Mouse (Mus musculus) neural tube, embryonic 15.5 days (tissue): ENCODE measurements around the gene Lmod2. TPM values are rescaled to one million over a fixed set of nuclear protein-coding genes. Genes with fewer than 3 reads are reported as not detected.

Experiments used
- ATAC-seq: fragments of 200-750 bp; cut with Nextera tagmentation; 2 replicates; pipeline ENCODE4 v1.8.0; 2017; ENCODE audit warnings: mild to moderate bottlenecking, moderate TSS enrichment, moderate library complexity; ENCODE audit not compliant: low FRiP score
- H3K27ac ChIP-seq: fragments of 300-500 bp; sonication (generic); replicated peaks from 2 replicates; pipeline ENCODE4 v1.5.1; 2015; ENCODE audit warnings: mild to moderate bottlenecking, inconsistent platforms
- H3K27me3 ChIP-seq: fragments of 300-500 bp; sonication (generic); replicated peaks from 2 replicates; pipeline ENCODE4 v1.6.1; 2015; ENCODE audit warnings: inconsistent platforms
- H3K36me3 ChIP-seq: fragments of 300-500 bp; sonication (generic); 2 replicates; pipeline ENCODE4 v1.6.1; 2015; ENCODE audit warnings: inconsistent platforms
- H3K4me1 ChIP-seq: fragments of 300-500 bp; sonication (generic); 2 replicates; pipeline ENCODE4 v1.6.1; 2015; ENCODE audit warnings: inconsistent platforms
- H3K4me2 ChIP-seq: fragments of 300-500 bp; sonication (generic); 2 replicates; pipeline ENCODE4 v1.6.1; 2015; ENCODE audit warnings: inconsistent platforms, mild to moderate bottlenecking, moderate library complexity
- H3K4me3 ChIP-seq: fragments of 300-500 bp; sonication (generic); replicated peaks from 2 replicates; pipeline ENCODE4 v1.5.1; 2015; ENCODE audit warnings: mild to moderate bottlenecking, inconsistent platforms
- H3K9ac ChIP-seq: fragments of 300-500 bp; sonication (generic); replicated peaks from 2 replicates; pipeline ENCODE4 v1.6.1; 2015; ENCODE audit warnings: mild to moderate bottlenecking, inconsistent platforms
- H3K9me3 ChIP-seq: fragments of 300-500 bp; sonication (generic); replicated peaks from 2 replicates; pipeline ENCODE4 v1.6.1; 2016; ENCODE audit warnings: inconsistent platforms
- WGBS: fragments of 180-500 bp; shearing (Covaris S2); methylation state at CpG from one replicate; pipeline ENCODE4 v1.1.7; 2015; ENCODE audit warnings: mixed read lengths; 5-methylcytosine and 5-hydroxymethylcytosine counted together
- polyA plus RNA-seq: library from polyadenylated mRNA; unstranded; fragments of >200 nt; fragmentation: Nextera tagmentation; extraction: Ambion mirVana; gene quantifications from 2 replicates; pipeline ENCODE4 v1.2.1, GENCODE M21; 2015

The Lmod2 gene
- polyA plus RNA-seq, 1 experiment from 2014 or later: 0.32 TPM

- no peak for ATAC-seq
- H3K27ac ChIP-seq: no peak overlapping the region
- 76% methylated on average over 4 of the region's 4 CpGs for WGBS
Observed at GRCm38 (mm10) chr6:24616746-24617145, 19.2 kb downstream of the Lmod2 start.

GRCm38 (mm10) chr6:24619285-24620045 is 21.9 kb downstream of the Lmod2 start:
- H3K9me3 ChIP-seq: no peaks in the 10 kb centered on the region
- H3K4me3 ChIP-seq: no peak overlapping the region
- H3K9ac ChIP-seq: no peak overlapping the region
- ATAC-seq: peak; percentile 59; the same call in 1 of the 2 replicates
- WGBS: 72% methylated on average over 6 of the region's 6 CpGs
- H3K27me3 ChIP-seq: no peaks in the 10 kb centered on the region
- H3K27ac ChIP-seq: no peak overlapping the region
- H3K36me3 ChIP-seq: peaks cover 35% of the 10 kb centered on the region
- no peak overlapping the region for H3K4me2 ChIP-seq
- no peaks in the 10 kb centered on the region for H3K4me1 ChIP-seq

More at GRCm38 (mm10) chr6:24616746-24617145, 19.2 kb downstream of the Lmod2 start:
- no peak overlapping the region for H3K4me2 ChIP-seq
- no peaks in the 10 kb centered on the region for H3K9me3 ChIP-seq
- no peak overlapping the region for H3K4me3 ChIP-seq
- peaks cover 35% of the 10 kb centered on the region for H3K36me3 ChIP-seq
- no peaks in the 10 kb centered on the region for H3K4me1 ChIP-seq
- H3K9ac ChIP-seq: no peak overlapping the region
- no peaks in the 10 kb centered on the region for H3K27me3 ChIP-seq

GRCm38 (mm10) chr6:24620936-24621335 is 23.4 kb downstream of the Lmod2 start:
- ATAC-seq: no peak
- Histone ChIP-seq H3K27me3 (no peaks in the 10 kb centered on the region), H3K27ac (no peak overlapping the region), H3K4me2 (no peak overlapping the region), H3K4me1 (no peaks in the 10 kb centered on the region), H3K4me3 (no peak overlapping the region), H3K9ac (no peak overlapping the region), H3K36me3 (peaks cover 33% of the 10 kb centered on the region), H3K9me3 (no peaks in the 10 kb centered on the region)
- WGBS: 90% methylated on average over 2 of the region's 2 CpGs

GRCm38 (mm10) chr6:24622098-24622497 is 24.5 kb downstream of the Lmod2 start:
- 90% methylated on average over 2 of the region's 2 CpGs for WGBS
- H3K27ac ChIP-seq: no peak overlapping the region

GRCm38 (mm10) chr6:24627586-24628030 is 30.0 kb downstream of the Lmod2 start:
- no peak overlapping the region for H3K9ac ChIP-seq
- peaks cover 17% of the 10 kb centered on the region for H3K36me3 ChIP-seq
- H3K4me2 ChIP-seq: no peak overlapping the region
- H3K27ac ChIP-seq: no peak overlapping the region
- ATAC-seq: peak; percentile 66; the same call in 1 of the 2 replicates
- WGBS: 67% methylated on average over 5 of the region's 5 CpGs
- H3K9me3 ChIP-seq: no peaks in the 10 kb centered on the region
- no peak overlapping the region for H3K4me3 ChIP-seq
- no peaks in the 10 kb centered on the region for H3K4me1 ChIP-seq
- H3K27me3 ChIP-seq: no peaks in the 10 kb centered on the region

More at GRCm38 (mm10) chr6:24622098-24622497, 24.5 kb downstream of the Lmod2 start:
- no peak overlapping the region for H3K9ac ChIP-seq
- H3K9me3 ChIP-seq: no peaks in the 10 kb centered on the region
- no peaks in the 10 kb centered on the region for H3K27me3 ChIP-seq
- no peak for ATAC-seq
- no peak overlapping the region for H3K4me3 ChIP-seq
- H3K36me3 ChIP-seq: peaks cover 29% of the 10 kb centered on the region
- H3K4me1 ChIP-seq: no peaks in the 10 kb centered on the region
- H3K4me2 ChIP-seq: no peak overlapping the region

GRCm38 (mm10) chr6:24628499-24628898 is 30.9 kb downstream of the Lmod2 start:
- Histone ChIP-seq H3K27ac (no peak overlapping the region), H3K9ac (no peak overlapping the region), H3K4me1 (no peaks in the 10 kb centered on the region), H3K36me3 (peaks cover 18% of the 10 kb centered on the region), H3K9me3 (no peaks in the 10 kb centered on the region), H3K27me3 (no peaks in the 10 kb centered on the region), H3K4me3 (no peak overlapping the region), H3K4me2 (no peak overlapping the region)
- no peak for ATAC-seq
- WGBS: 84% methylated on average over 1 of the region's 1 CpGs

GRCm38 (mm10) chr6:24632061-24632460 is 34.5 kb downstream of the Lmod2 start:
- H3K4me2 ChIP-seq: no peak overlapping the region
- no peak for ATAC-seq
- WGBS: 82% methylated on average over 4 of the region's 4 CpGs

GRCm38 (mm10) chr6:24634065-24634464 is 36.5 kb downstream of the Lmod2 start:
- Histone ChIP-seq H3K4me1 (no peaks in the 10 kb centered on the region), H3K36me3 (peaks cover 13% of the 10 kb centered on the region; the same call in 1 of the 2 replicates), H3K27me3 (no peaks in the 10 kb centered on the region), H3K27ac (no peak overlapping the region), H3K9ac (no peak overlapping the region), H3K4me2 (no peak overlapping the region), H3K9me3 (no peaks in the 10 kb centered on the region), H3K4me3 (no peak overlapping the region)
- ATAC-seq: no peak
- 86% methylated on average over 3 of the region's 3 CpGs for WGBS

More at GRCm38 (mm10) chr6:24632061-24632460, 34.5 kb downstream of the Lmod2 start:
- H3K27me3 ChIP-seq: no peaks in the 10 kb centered on the region
- H3K36me3 ChIP-seq: peaks cover 13% of the 10 kb centered on the region; the same call in 1 of the 2 replicates
- H3K9me3 ChIP-seq: no peaks in the 10 kb centered on the region
- no peaks in the 10 kb centered on the region for H3K4me1 ChIP-seq
- H3K27ac ChIP-seq: no peak overlapping the region
- H3K4me3 ChIP-seq: no peak overlapping the region
- H3K9ac ChIP-seq: no peak overlapping the region

GRCm38 (mm10) chr6:24635814-24636213 is 38.3 kb downstream of the Lmod2 start:
- Histone ChIP-seq H3K9ac (no peak overlapping the region), H3K4me3 (no peak overlapping the region), H3K27me3 (no peaks in the 10 kb centered on the region), H3K27ac (no peak overlapping the region), H3K36me3 (peaks cover 13% of the 10 kb centered on the region; the same call in 1 of the 2 replicates), H3K9me3 (no peaks in the 10 kb centered on the region), H3K4me2 (no peak overlapping the region), H3K4me1 (no peaks in the 10 kb centered on the region)
- whole genome bisulfite sequencing: 90% methylated on average over 2 of the region's 2 CpGs
- no peak for ATAC-seq

- 94% methylated on average over 4 of the region's 4 CpGs for WGBS
- Histone ChIP-seq H3K4me3 (no peak overlapping the region), H3K4me2 (no peak overlapping the region), H3K27me3 (no peaks in the 10 kb centered on the region), H3K36me3 (no peaks in the 10 kb centered on the region), H3K4me1 (no peaks in the 10 kb centered on the region), H3K27ac (no peak overlapping the region), H3K9ac (no peak overlapping the region), H3K9me3 (no peaks in the 10 kb centered on the region)
- ATAC-seq: no peak
Observed at GRCm38 (mm10) chr6:24641286-24641685, 43.7 kb downstream of the Lmod2 start.

GRCm38 (mm10) chr6:24642161-24642560 is 44.6 kb downstream of the Lmod2 start:
- WGBS: 93% methylated on average over 2 of the region's 2 CpGs
- no peaks in the 10 kb centered on the region for H3K9me3 ChIP-seq
- no peak overlapping the region for H3K4me2 ChIP-seq
- H3K27ac ChIP-seq: no peak overlapping the region
- no peak overlapping the region for H3K9ac ChIP-seq
- H3K36me3 ChIP-seq: no peaks in the 10 kb centered on the region
- no peak overlapping the region for H3K4me3 ChIP-seq
- H3K27me3 ChIP-seq: no peaks in the 10 kb centered on the region
- no peak for ATAC-seq
- no peaks in the 10 kb centered on the region for H3K4me1 ChIP-seq

- Histone ChIP-seq H3K36me3 (no peaks in the 10 kb centered on the region), H3K4me1 (no peaks in the 10 kb centered on the region), H3K4me3 (no peak overlapping the region), H3K9ac (no peak overlapping the region), H3K9me3 (no peaks in the 10 kb centered on the region), H3K4me2 (no peak overlapping the region), H3K27ac (no peak overlapping the region), H3K27me3 (no peaks in the 10 kb centered on the region)
- no peak for ATAC-seq
- WGBS: 92% methylated on average over 3 of the region's 3 CpGs
Observed at GRCm38 (mm10) chr6:24642960-24643359, 45.4 kb downstream of the Lmod2 start.
